Mouse (Mus musculus) B cell, adult 2 months (primary cell): ENCODE results near the gene Map2k3.

Experiments
- DNase-seq, 2 experiments: peaks; one replicate each; pipeline ENCODE4 v3.0.0; 2022

Gene Map2k3

DNA sequence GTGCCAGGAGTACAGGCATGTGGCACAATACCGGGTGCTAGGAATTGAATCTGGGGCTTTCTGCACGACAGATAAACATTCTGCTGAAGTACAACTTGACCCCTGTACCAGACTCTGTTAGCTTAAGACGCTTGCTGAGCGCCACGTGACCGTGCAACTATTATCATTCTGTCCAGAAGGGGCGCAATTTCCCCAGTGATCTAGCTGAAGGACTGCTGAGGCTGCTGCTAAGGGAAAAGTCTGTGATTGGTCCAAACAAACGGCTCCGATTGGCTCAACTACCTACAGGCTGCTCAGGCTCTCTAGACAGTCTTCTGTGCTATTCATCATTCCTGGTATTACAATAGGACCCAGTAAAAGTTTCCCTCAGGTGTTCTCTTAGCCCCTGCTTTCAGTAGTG, 4.6 kb upstream of the Map2k3 start:
- DNase-seq, result peak; percentile 89 to 91

DNA sequence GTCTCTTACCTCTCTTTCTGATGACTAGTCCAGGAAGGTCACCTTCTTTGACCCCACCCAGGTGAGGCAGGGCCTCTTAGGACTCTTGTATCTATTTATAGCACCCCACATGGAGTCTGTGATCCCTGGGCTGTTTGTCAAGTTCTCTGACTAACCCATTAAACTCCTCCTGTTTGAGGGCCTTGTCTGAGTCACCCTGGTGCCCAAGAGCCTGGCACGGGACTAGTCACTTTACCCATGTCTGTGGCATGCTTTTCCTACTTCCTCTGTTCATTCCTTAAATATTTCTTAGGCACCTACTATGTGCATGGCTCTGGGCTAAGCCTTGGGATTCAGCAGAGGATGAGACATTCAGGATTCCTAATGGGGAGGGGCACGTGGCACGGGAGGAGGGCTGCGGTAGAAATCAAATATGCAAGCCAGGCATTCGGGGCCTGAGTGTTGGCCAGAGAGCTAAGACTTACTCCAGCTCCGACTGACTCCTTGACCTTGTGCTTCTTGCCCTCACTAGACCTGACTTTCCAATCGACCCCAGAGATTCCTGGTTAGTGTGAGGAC, 1.0 kb upstream of the Map2k3 start:
- DNase-seq, result no peak

DNA sequence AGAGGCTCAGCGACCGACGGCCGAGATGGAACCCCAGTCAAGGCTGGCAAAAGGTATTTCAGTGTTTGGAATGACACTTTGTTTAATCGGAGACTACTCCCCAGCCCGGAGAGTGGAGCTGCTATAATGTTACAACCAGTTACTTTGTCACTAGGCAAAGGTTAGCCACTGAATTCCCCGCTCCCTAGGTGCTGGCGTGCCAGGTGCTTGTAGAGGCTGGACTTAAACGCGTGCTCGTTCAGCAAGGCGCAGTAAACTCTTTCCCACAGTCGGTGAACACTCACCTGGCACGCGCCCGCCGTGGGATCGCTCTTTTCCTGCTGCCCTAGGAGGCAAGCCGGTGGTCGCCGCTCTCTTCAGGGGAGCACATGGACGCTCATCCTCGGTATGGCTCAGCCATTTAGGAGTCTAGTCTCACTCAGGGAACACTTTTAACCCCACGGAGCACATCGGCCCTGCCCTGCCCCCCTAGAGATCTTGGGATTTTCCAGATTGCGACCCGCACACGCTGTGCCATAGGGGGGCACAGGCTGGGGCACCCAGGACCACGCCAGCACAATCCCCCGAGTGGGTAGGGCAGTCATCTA, 458 bp upstream of the Map2k3 start:
- DNase-seq, result peak in 1 of 2 experiments; percentile 13

DNA sequence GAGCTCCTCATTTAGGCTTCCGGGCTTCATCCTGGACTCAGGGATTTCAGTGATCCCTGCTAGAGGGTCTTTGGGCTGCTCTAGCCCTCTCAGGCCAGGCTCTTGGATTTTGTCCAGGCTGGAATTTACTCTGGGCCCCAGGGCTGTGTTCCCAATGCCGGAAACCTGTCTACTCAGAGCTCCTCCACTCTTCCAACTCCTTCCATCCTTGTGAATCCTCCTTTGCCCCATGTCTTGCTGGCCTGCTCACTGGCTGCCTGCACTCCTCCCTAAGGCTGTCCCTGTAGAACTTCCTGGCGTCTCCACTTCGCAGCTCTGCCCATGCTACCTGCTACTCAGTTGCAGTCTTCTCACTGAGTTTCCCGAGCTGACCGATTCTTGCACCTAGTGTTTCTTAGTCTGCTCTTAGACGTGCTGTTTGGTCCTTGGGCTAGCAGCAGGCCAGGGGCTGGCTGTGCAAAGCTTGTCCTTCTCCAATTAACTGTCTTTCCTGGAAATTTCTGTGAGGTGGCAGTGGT, 729 bp downstream of the Map2k3 start:
- DNase-seq, result peak in 1 of 2 experiments; percentile 8

DNA sequence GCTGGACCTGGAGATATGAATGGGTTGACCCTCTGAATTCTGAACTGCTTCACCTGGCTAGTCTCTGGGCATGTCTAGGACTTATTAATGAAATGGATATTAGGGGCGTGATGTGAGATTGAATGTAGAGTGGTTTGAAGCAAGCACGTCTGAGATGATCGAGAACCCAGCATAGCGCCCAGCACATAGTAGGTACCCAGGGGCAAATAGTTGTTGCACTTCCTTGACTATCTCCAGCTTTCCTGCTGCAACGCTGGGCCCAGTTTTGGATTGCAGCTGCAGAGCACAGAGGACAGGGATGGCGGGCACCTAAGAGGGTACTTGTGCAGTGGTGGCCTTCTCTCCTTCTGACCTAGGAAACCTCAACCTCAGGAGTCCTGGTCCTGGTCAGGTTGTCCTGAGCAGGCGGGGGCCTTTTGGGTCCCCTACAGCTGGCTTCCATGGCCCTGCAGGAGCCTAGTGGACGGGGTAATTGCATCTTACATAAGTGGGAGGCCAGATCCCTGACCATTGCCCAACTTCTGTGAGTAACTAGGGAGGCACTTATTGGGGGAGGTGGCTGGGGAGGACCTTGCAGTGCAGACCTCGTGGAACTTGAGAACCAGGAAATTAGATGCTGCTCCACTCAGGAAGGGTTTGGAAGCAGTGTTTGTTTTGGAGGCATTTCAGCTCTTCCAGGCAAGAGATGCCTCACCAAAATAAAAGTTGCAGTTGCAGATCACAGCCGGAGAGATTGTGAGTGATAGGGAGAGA, 1.5 kb downstream of the Map2k3 start:
- DNase-seq, result no peak

DNA sequence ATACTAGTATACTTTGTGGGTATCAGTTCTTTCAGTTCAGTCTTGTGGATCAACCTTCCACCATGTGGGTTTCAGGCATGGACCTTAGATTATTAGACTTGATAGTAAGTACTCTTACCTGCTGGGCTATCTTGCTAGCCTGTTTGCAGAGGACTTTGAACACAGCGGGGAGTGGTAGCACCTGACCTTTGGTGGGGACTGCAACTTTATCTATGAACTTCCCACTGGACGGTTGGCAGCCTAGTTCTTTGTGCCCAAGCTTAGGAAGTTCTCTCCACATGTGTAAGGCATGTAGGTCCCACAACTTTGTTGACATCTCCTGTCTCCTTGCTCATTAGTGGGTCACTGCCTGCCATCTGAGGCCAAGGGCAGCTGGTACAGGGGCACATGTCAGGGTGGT, 3.0 kb downstream of the Map2k3 start:
- no peak for DNase-seq

DNA sequence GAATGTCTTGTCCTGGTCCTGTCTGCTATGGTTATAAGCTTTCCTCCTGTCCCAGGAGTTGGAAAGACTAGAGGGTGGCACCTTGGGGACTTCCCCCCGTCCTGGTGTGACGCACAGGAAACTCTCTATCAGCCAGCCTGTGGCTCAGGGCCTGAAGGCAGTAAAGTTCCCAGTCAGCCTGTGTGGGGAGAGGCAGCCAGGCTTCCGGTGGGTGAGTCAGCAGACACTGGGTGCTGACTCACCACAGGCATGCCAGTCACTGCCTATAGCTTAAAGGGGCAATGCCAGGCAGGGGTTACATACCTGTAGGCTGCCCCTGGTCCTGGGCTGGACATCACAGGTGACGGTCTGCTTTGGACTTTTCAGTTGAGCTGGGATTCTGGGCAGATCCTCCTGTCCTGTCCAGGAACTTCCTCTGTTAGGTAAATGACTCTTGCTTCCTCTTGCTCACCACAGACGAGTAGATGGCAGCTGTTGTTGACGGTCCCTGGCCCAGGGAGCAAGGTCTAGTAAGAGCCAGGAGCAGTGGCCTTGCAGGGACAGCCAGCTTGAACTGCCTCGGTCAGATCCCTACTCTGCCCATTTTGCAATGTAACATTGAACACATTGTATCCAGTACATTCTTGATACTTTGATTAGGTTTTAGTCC, 3.6 kb downstream of the Map2k3 start:
- peak; percentile 67 to 69 for DNase-seq

DNA sequence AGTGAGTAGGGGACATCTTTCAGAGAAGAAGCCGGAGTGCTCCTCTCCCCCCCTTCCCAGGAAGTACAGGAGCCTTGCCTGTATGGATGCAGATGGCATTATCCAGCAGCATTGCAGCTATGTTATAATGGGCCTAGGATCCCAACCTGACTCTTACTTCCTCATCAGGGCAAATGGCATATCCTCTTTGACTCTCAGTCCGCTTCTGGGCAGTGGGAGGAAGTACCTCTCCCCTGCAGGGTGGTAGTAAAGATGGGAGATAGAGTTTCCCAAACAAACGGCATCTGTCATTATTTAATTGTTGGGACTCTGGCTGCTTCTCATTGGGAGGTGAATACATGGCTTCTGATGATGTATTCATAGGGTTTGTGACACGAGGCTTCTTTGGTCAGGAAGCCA, 4.1 kb downstream of the Map2k3 start:
- no peak for DNase-seq

DNA sequence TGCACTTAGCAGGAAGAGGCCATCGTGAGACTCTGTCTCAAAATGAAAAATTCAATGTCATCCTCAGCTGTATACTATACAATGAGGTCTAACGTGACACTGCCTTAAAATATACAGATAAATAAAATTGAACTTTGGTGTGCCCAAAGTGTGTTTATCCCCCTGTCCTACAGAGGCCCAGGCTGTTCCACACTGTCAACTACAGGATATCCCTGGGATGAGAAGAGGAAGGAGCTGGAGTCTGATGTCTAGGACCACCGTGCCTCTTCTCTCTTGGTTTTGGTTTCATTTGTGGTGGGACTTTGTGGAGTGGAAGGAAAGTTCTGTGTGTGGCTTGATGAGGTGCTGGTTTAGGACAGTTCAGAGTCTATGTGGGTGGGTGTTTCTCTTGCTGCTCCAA, 5.8 kb downstream of the Map2k3 start:
- DNase-seq, result no peak

DNA sequence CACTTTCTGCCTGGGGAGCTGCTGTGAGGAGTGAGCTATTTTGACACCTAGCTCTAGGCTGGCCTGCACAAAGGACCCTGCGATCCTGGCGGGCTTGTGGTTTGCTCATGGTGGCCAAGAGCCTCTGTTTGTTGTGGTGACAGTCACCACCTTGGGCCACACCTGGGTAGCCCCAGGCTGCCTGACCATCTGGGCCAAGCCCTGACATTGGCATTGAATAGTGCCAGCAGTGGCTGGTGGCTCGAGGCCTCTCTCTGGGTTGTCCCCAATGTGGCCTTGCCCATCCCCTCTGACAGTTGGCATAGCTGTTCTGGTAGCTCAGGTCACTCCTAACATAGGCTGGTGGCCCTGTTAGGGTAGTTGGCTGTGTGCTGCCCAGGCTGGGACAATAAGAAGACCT, 7.7 kb downstream of the Map2k3 start:
- DNase-seq, result no peak

DNA sequence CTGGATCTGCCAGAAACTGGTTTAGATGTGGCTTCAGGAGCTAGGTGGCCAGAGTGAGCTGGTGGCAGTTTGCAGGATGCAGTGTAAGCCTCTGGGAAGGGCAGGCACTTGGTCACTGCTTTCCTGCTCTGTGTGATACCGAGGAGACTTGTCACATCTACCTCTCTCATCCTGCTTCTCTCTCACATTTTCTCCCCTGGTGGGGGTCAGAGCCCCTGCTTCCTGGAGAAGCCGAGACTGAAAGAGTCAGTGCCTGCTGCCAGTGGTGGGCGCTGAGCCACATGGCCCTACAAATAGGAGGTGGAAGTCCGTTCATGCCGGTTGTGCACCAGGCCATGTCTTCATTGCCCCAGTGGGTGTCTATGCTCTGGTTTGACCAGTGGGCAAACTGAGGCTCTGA, 8.7 kb downstream of the Map2k3 start:
- no peak for DNase-seq

DNA sequence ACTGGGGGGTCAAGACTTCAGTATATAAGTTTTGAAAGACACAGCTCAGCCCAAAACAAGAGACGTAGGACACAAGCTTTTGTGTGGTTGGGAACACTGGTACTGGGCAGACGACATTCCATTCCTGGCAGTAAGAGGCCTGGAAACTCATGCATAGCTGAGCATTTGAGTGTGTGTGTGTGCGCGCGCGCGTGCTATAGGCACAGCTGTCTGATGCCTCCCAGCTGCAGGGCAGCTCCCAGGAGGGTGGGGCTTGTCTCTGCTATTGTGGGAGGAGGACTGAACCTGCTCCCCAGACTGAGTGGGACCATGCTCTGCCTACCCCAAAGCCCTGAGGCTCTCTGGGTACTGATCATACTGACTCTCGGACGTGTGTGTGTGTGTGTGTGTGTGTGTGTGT, 9.5 kb downstream of the Map2k3 start:
- DNase-seq, result no peak

DNA sequence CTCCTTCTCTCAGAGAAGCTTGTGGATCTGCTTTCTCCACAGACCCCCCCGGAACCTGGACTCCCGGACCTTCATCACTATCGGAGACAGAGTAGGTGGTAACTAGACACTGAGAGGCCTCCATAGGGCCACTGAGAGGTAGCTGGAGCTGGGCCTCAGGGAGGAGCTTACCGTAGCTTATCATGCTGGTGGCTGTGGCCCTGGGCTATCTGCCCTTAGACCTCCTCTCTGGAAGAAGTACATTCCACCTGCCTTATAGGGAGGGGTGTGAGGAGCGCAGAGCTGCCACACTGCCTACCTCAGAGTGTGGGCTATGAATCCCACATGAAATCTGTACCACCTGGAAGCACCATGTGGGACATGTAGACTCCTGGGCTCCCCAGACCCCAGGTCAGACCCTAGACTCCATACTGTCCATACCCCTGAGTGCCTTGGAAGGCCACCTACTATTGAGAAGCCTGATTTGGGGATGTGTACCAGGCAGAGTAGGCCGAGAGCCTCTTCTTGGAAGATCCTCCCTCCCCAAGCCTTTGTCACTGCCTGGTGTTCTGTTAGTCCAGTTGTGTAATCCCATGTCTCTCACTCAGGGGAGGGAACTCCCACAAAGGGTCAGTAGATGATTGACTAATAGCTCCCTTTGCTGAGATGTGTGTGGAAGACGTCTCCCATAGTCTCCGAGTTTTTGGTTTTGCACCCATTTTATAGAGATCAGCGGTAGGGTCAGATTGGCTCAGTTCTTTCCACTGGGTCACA, 10.6 kb downstream of the Map2k3 start:
- no peak for DNase-seq

DNA sequence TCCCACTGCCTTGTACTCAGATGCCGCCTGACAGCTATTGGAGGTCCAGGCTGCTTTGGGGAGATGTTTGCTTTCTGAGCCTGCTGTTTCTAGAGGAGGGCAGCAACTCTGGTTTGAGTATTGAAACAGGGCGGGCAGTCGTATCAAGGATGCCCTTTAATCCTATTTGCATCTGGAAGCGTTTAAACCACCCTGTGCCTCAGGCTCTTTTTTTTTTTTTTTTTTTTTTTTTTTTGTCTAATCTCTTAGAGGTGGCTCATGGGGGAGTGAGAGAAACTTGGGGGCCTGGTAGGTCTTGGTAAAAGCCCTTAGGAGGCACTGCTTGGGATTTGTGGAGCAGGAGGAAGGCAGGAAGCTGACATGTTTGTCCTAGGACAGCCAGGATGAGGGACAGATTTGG, 13.2 kb downstream of the Map2k3 start:
- DNase-seq, result no peak

DNA sequence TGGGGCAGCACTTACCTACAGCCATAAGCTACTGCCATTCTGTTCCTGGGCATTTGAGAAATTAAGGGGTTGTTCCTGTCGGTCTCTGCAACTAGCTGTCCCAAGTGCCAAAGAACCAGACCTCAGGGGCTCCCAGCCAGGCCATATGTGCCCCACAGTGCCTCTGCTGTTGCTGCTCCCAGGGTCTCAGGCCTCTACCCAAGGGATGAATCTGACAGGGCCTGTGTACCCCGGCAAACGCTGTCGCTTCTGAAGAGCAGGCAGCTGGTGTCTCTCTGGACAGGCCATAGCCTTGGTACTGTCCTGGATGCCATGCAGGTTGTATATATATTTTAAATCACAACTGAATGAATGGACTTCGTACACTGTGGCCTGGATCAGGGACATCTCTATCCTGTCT, 20.1 kb downstream of the Map2k3 start:
- DNase-seq, result no peak

DNA sequence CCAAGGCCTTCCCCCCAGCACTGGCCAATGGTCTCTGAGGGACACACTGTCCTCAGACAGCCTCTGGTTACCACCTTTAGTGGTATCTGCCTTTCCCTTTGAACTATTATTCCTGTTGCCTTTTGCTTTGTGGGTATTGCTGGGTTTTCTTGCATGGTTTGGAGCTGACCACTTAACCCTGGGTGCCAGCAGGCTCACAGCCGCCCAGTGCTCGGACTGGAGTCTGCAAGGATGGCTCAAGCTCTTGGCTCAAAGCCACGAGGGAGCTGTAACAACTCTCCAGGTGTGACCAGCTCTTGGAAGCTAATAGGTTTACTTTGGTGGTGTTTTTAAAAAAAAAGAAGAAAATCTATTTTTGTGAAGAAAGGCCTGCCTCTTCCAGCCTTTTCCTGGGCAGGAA, 20.5 kb downstream of the Map2k3 start:
- no peak for DNase-seq

DNA sequence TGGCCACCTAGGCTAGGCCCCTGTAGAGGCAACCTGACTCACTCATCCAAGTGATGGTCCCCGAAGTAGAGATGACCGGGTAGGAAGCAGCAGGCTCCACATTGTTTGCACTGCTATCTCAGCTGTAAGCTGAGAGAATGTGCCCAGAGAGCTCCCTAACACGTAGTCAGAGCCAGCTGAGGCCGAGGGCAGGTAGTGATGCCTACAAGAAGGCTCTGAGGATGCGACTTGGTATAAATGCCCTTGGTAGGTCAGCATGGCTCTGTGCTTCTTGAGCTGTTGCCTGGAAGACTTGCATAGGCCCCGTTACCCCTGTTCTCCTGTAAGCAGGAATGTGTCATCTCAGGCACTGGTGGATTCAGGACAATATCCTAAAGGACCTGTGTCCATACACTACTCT, 21.2 kb downstream of the Map2k3 start:
- no peak for DNase-seq

DNA sequence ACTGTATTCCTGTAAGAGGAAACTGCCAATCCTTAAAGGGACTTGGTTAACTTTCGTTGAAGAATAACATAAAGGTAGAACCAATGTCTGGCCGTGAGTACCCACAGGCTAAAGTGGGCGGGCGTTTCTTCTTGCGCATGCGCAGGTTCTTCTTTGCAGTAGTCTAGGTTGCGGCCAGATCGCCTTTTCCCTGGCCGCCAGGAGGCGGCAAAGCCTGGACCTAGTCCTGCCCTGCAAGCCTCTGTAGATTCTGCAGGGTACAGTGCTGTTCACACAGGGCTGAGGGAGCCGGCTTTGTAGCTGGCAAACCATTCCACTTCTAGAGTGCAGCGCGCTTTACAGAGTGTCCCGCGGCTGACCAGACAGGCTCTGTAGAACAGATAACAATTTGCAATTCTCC, 22.0 kb downstream of the Map2k3 start:
- peak; percentile 80 to 82 for DNase-seq

DNA sequence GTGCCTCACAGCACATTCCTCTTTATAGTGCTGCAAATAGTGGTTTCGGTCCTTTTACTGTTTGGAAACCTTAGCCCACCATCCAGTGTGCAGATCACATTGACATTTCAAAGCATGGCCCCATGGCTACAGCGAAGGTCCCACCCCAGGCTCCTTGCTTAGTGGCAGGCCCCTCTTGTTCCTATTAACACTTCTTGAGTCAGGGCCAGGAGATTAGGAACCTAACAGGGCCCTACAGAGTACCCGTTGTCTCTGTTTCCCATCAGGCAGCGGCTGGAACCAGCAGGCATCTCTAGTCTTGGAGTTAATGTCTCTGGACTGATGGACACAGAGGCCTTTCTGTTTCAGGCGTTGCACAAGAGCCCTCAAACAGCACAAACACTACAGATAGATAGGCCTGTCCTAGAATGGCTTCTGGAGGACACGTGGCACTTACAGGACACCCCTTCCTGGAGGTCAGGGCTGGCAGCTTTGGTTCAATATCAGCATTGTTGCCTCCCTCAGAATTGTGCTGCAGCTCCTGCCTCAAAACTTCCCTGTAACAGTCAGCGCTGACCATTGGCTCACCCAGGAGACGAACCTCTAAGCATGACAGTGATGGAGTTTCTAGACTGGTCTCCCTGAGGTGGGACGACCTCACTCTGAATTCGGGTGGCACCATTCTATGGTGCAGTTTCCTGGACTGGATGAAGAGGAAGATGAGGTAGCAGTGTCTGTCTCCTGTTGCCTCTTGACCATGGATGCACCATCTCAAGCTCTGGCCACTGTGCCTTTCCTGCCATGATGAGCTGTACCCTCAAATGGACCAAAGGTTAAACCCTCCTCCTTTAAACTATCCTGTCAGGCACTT, 22.6 kb downstream of the Map2k3 start:
- no peak for DNase-seq

DNA sequence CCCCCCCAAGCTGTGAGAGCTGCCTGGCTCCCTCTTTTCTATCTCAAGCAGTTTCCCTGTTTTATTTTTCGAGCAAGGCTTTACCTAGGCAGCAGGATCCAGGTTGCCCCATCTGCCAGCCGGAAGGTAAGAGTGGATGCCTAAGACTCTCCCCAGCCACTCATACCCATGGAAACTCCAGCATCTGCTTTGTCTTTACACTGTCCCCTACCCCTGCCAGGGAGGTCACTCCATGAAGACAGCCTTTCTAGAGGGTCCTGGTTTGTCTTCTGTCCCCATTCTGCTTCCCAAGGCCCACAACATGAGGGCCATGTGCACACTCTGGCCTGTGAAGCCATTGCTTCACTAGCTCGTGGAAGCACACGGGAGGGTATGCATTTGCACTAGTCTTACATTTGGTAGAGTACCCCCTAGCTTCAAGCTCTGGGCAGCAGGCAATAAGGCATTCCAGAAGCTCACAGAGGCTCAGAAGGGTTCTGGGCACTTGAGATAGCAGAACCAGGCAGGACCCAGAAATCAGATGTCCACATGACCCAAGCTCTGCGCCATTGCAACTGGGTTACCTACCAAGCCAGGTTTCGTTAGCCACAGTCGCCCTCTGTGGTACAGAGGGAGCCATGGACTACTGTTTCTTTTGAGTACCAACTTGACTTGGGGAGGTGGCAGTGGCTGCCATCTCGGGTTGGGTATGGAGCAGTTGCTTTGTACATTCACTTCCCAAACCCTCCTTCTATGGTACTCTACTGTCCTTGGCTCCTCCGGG, 24.0 kb downstream of the Map2k3 start:
- DNase-seq, result no peak

DNA sequence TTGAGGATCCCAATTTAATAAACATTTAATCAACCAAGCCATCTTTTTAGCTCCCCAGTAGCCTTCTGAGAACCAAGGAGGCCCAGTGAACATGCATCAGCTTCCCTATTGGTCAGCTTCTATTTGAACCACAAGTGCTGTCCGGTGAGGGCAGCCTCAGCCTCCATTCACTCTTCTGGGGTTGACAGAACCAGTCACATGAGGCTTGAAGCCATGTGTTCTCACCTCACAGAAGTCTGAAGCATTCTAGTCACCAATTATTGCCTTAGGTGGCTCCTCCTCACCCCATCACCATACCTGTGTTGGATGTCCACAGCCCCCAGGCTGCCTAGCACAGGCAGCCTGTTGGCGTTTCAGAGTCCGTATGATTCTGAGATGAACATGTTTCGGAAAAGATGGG, 27.1 kb downstream of the Map2k3 start:
- DNase-seq, result no peak
